Mouse (Mus musculus): Measurements from ENCODE around the gene Gm12845.

- TF ChIP-seq CTCF (conservative IDR thresholded peaks at IDR 0.05; ENCODE audit: low read length) (no peak), NANOG (IDR thresholded peaks at IDR 0.05; ENCODE audit: borderline replicate concordance, low read length) (no peak), POU5F1 (IDR thresholded peaks at IDR 0.05; ENCODE audit: borderline replicate concordance, low read length) (no peak)
These were observed 41.7 kb upstream of the Gm12845 start for GRCm38 (mm10) chr4:117682463-117682862.

Data from E14TG2a.4 (cell line).